Mouse (Mus musculus) intestine, embryonic 16.5 days (tissue): Measurements from ENCODE around the gene Papolb. TPM values are rescaled to one million over a fixed set of nuclear protein-coding genes. Genes with fewer than 3 reads are reported as not detected.

Experiments
- ATAC-seq: fragments of 200-750 bp; cut with Nextera tagmentation; 2 replicates; pipeline ENCODE4 v1.8.0; 2017; ENCODE audit warnings: moderate TSS enrichment, moderate library complexity
- H3K27ac ChIP-seq: fragments of 300-500 bp; sonication (generic); 2 replicates; pipeline ENCODE4 v1.5.1; 2014; ENCODE audit warnings: mild to moderate bottlenecking, low read length
- H3K27me3 ChIP-seq: fragments of 300-500 bp; sonication (generic); replicated peaks from 2 replicates; pipeline ENCODE4 v1.6.1; 2014; ENCODE audit warnings: low read length, control low read depth, mixed read lengths; ENCODE audit not compliant: control insufficient read depth, insufficient read depth
- H3K36me3 ChIP-seq: fragments of 300-500 bp; sonication (generic); 2 replicates; pipeline ENCODE4 v1.6.1; 2014; ENCODE audit warnings: low read length, control low read depth; ENCODE audit not compliant: control insufficient read depth, insufficient read depth
- H3K4me1 ChIP-seq: fragments of 300-500 bp; sonication (generic); 2 replicates; pipeline ENCODE4 v1.6.1; 2014; ENCODE audit warnings: low read length, control low read depth, mixed read lengths; ENCODE audit not compliant: control insufficient read depth, insufficient read depth
- H3K4me2 ChIP-seq: fragments of 300-500 bp; sonication (generic); 2 replicates; pipeline ENCODE4 v1.6.1; 2014; ENCODE audit warnings: low read depth, low read length, control low read depth
- H3K4me3 ChIP-seq: fragments of 300-500 bp; sonication (generic); 2 replicates; pipeline ENCODE4 v1.5.1; 2014; ENCODE audit warnings: mild to moderate bottlenecking, low read length
- H3K9ac ChIP-seq: fragments of 300-500 bp; sonication (generic); 2 replicates; pipeline ENCODE4 v1.6.1; 2014; ENCODE audit warnings: low read depth, low read length
- H3K9me3 ChIP-seq: fragments of 300-500 bp; sonication (generic); 2 replicates; pipeline ENCODE4 v1.6.1; 2016; ENCODE audit warnings: low read length, control low read depth; ENCODE audit not compliant: control insufficient read depth
- WGBS: fragments of 180-500 bp; shearing (Covaris S2); extraction: QIAGEN DNeasy Blood & Tissue Kit; methylation state at CpG from one replicate; pipeline ENCODE4 v1.1.7; 2014; 5-methylcytosine and 5-hydroxymethylcytosine counted together
- polyA plus RNA-seq: library from polyadenylated mRNA; unstranded; fragments of >200 nt; fragmentation: Nextera tagmentation; extraction: Ambion mirVana; gene quantifications from 2 replicates; pipeline ENCODE4 v1.2.1, GENCODE M21; 2015

The Papolb gene
- polyA plus RNA-seq, 1 experiment from 2014 or later, result not detected

DNA sequence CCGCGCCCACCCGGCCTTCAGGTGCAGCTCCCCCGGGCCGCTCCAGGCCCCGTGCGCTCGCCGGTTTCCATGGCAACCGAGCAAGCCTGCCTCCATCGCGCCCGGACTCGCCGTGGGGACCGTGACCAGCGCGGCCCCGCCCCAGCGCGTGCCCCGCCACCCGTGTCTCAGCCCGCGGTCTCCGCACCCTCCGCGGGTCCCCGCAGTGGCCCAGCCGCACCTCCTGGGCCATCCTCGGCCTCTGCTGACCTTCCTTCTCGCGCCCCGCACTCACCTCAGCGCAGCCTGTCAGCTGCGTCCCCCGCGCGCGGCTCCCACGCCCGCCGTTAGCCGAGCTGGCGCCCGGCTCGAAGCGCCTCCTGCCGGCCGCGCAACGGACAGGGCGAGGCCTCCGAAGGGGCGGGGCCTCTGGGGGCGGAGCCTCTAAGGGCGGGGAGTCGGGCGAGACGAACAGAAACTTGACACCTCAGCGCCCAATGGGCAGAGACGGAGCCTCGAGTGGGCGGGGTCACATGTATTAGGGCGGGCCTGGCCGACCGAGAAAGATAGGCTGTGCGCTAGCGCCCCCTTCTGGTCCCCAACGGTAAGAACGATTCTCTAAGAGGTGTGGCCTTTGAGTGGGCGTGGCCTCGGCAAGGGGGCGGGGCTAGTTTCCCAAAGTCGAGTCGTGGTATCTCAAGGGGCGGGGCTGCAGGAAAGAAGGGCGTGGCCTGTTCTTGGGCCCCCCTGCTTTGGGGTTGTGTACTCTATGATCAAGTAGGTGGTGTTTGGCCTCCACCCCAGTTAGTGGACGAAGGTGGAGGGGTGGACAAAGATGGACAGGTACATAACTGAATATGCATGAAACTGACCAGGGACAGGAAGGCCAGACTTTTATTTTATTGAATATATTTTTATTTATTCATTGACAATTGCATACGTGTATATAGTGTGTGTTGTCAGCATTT lies 21.1 kb upstream of the Papolb start, which contains the start of gene Radil:
Gene Radil, minus strand, starts transcription at position 393 of the 947 bp plus-strand sequence.
- Histone ChIP-seq H3K36me3 (no peaks in the 10 kb centered on the region), H3K27me3 (peaks cover 4% of the 10 kb centered on the region), H3K27ac (no peak within 1 kb of the TSS), H3K9ac (peak within 1 kb of the TSS; percentile 74), H3K9me3 (no peaks in the 10 kb centered on the region), H3K4me2 (peak within 1 kb of the TSS; percentile 100), H3K4me3 (peak within 1 kb of the TSS; percentile 68), H3K4me1 (peaks cover 7% of the 10 kb centered on the region; the same call in 1 of the 2 replicates)
- ATAC-seq, result peak; percentile 95
- whole genome bisulfite sequencing, result 2% methylated on average over 77 of the region's 80 CpGs

- WGBS, result 2% methylated on average over 31 of the region's 31 CpGs
- ATAC-seq, result peak; percentile 26; the same call in 1 of the 2 replicates
- H3K4me3 ChIP-seq, result peak overlapping the region; percentile 68
- no peak overlapping the region for H3K27ac ChIP-seq
- peak overlapping the region; percentile 100 for H3K4me2 ChIP-seq
- no peaks in the 10 kb centered on the region for H3K36me3 ChIP-seq
- H3K9ac ChIP-seq, result peak overlapping the region; percentile 74
- H3K9me3 ChIP-seq, result no peaks in the 10 kb centered on the region
- H3K4me1 ChIP-seq, result peaks cover 7% of the 10 kb centered on the region; the same call in 1 of the 2 replicates
- peaks cover 4% of the 10 kb centered on the region for H3K27me3 ChIP-seq
Observed at GRCm38 (mm10) chr5:142549961-142550705, 20.3 kb upstream of the Papolb start.

- Histone ChIP-seq H3K4me3 (no peak overlapping the region), H3K9me3 (no peaks in the 10 kb centered on the region), H3K27me3 (peaks cover 4% of the 10 kb centered on the region), H3K9ac (no peak overlapping the region), H3K36me3 (no peaks in the 10 kb centered on the region), H3K4me2 (no peak overlapping the region), H3K27ac (no peak overlapping the region), H3K4me1 (peaks cover 11% of the 10 kb centered on the region)
- 54% methylated on average over 9 of the region's 9 CpGs for WGBS
- ATAC-seq, result no peak
Observed at GRCm38 (mm10) chr5:142549441-142549840, 19.6 kb upstream of the Papolb start.

- Histone ChIP-seq H3K9me3 (no peaks in the 10 kb centered on the region), H3K27ac (no peak overlapping the region), H3K4me1 (peaks cover 11% of the 10 kb centered on the region), H3K4me2 (no peak overlapping the region), H3K36me3 (no peaks in the 10 kb centered on the region), H3K27me3 (peaks cover 4% of the 10 kb centered on the region), H3K4me3 (no peak overlapping the region), H3K9ac (no peak overlapping the region)
- no peak for ATAC-seq
- 77% methylated on average over 3 of the region's 3 CpGs for WGBS
Observed at GRCm38 (mm10) chr5:142547066-142547465, 17.2 kb upstream of the Papolb start.

GRCm38 (mm10) chr5:142546344-142546743 lies 16.5 kb upstream of the Papolb start:
- Histone ChIP-seq H3K4me1 (peaks cover 11% of the 10 kb centered on the region), H3K27me3 (peaks cover 4% of the 10 kb centered on the region), H3K27ac (no peak overlapping the region), H3K36me3 (no peaks in the 10 kb centered on the region), H3K9me3 (no peaks in the 10 kb centered on the region), H3K9ac (no peak overlapping the region), H3K4me2 (no peak overlapping the region), H3K4me3 (no peak overlapping the region)
- 36% methylated on average over 5 of the region's 5 CpGs for WGBS
- no peak for ATAC-seq

GRCm38 (mm10) chr5:142545014-142545795 lies 15.3 kb upstream of the Papolb start:
- Histone ChIP-seq H3K4me2 (no peak overlapping the region), H3K4me3 (no peak overlapping the region), H3K9ac (no peak overlapping the region), H3K4me1 (peaks cover 6% of the 10 kb centered on the region), H3K9me3 (no peaks in the 10 kb centered on the region), H3K27ac (no peak overlapping the region), H3K27me3 (no peaks in the 10 kb centered on the region), H3K36me3 (no peaks in the 10 kb centered on the region)
- no peak for ATAC-seq
- WGBS, result 57% methylated on average over 5 of the region's 5 CpGs

- Histone ChIP-seq H3K4me2 (no peak overlapping the region), H3K27me3 (no peaks in the 10 kb centered on the region), H3K9ac (no peak overlapping the region), H3K4me3 (no peak overlapping the region), H3K9me3 (no peaks in the 10 kb centered on the region), H3K36me3 (no peaks in the 10 kb centered on the region), H3K4me1 (no peaks in the 10 kb centered on the region), H3K27ac (no peak overlapping the region)
- WGBS, result 82% methylated on average over 3 of the region's 3 CpGs
- ATAC-seq, result no peak
Observed at GRCm38 (mm10) chr5:142537286-142537685, 7.4 kb upstream of the Papolb start.

DNA sequence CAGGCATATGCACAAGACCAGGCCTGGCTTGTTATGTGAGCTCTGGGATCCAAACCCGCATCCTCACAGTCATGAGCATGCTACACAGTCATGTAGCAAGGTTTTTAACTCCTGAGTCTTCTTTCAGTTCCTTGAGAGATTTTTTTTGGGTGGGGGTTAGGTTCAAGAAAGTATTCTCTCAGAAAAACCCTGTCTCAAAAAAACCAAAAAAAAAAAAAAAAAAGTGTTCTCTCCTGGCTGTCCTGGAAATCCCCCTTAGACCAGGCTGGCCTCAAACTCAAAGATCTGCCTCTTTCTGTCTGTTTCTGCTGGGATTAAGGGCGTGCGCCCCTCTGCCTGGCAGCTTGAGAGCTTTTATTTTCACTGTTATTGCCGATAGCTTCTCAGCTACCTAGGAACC lies 5.5 kb upstream of the Papolb start:
- H3K4me3 ChIP-seq, result no peak overlapping the region
- H3K9ac ChIP-seq, result no peak overlapping the region
- no peak overlapping the region for H3K27ac ChIP-seq
- H3K27me3 ChIP-seq, result peaks cover 1% of the 10 kb centered on the region; the same call in 1 of the 2 replicates
- WGBS, result 73% methylated on average over 4 of the region's 4 CpGs
- no peak for ATAC-seq
- H3K9me3 ChIP-seq, result no peaks in the 10 kb centered on the region
- no peaks in the 10 kb centered on the region for H3K4me1 ChIP-seq
- H3K36me3 ChIP-seq, result no peaks in the 10 kb centered on the region
- no peak overlapping the region for H3K4me2 ChIP-seq
